Mouse (Mus musculus) neural tube, embryonic 13.5 days (tissue): ENCODE data around the gene Rara. TPM values are rescaled to one million over a fixed set of nuclear protein-coding genes. Genes with fewer than 3 reads are reported as not detected.
A peak's percentile ranks its signal among the peaks of the same experiment; 100 is the strongest.
"Not testable (repeated sequence)": the region's sequence is repeated elsewhere in the genome, so short reads cannot be mapped to it uniquely, and the experiment has no call there.

Experiments
- ATAC-seq: fragments of 200-750 bp; cut with Nextera tagmentation; 2 replicates; pipeline ENCODE4 v1.8.0; 2017; ENCODE audit warnings: low read depth, mild to moderate bottlenecking, moderate TSS enrichment, moderate library complexity
- H3K27ac ChIP-seq: fragments of 300-500 bp; sonication (generic); replicated peaks from 2 replicates; pipeline ENCODE4 v1.5.1; 2015; ENCODE audit warnings: moderate library complexity, mild to moderate bottlenecking, inconsistent platforms
- H3K27me3 ChIP-seq: fragments of 300-500 bp; sonication (generic); 2 replicates; pipeline ENCODE4 v1.6.1; 2015; ENCODE audit warnings: mild to moderate bottlenecking, inconsistent platforms
- H3K36me3 ChIP-seq: fragments of 300-500 bp; sonication (generic); 2 replicates; pipeline ENCODE4 v1.6.1; 2015; ENCODE audit warnings: mild to moderate bottlenecking, inconsistent platforms
- H3K4me1 ChIP-seq: fragments of 300-500 bp; sonication (generic); replicated peaks from 2 replicates; pipeline ENCODE4 v1.6.1; 2015; ENCODE audit warnings: inconsistent platforms
- H3K4me2 ChIP-seq: fragments of 300-500 bp; sonication (generic); 2 replicates; pipeline ENCODE4 v1.6.1; 2015; ENCODE audit warnings: inconsistent platforms, mild to moderate bottlenecking, moderate library complexity
- H3K4me3 ChIP-seq: fragments of 300-500 bp; sonication (generic); 2 replicates; pipeline ENCODE4 v1.5.1; 2015; ENCODE audit warnings: mild to moderate bottlenecking, inconsistent platforms
- H3K9ac ChIP-seq: fragments of 300-500 bp; sonication (generic); 2 replicates; pipeline ENCODE4 v1.6.1; 2015; ENCODE audit warnings: moderate library complexity, mild to moderate bottlenecking, inconsistent platforms
- H3K9me3 ChIP-seq: fragments of 300-500 bp; sonication (generic); 2 replicates; pipeline ENCODE4 v1.6.1; 2016; ENCODE audit warnings: inconsistent platforms
- WGBS: fragments of 180-500 bp; shearing (Covaris S2); methylation state at CpG from one replicate; pipeline ENCODE4 v1.1.7; 2015; 5-methylcytosine and 5-hydroxymethylcytosine counted together
- polyA plus RNA-seq: library from polyadenylated mRNA; unstranded; fragments of >200 nt; fragmentation: Nextera tagmentation; extraction: Ambion mirVana; gene quantifications from 2 replicates; pipeline ENCODE4 v1.2.1, GENCODE M21; 2015

The Rara gene
- polyA plus RNA-seq, 1 experiment from 2014 or later = 24.0 TPM

DNA sequence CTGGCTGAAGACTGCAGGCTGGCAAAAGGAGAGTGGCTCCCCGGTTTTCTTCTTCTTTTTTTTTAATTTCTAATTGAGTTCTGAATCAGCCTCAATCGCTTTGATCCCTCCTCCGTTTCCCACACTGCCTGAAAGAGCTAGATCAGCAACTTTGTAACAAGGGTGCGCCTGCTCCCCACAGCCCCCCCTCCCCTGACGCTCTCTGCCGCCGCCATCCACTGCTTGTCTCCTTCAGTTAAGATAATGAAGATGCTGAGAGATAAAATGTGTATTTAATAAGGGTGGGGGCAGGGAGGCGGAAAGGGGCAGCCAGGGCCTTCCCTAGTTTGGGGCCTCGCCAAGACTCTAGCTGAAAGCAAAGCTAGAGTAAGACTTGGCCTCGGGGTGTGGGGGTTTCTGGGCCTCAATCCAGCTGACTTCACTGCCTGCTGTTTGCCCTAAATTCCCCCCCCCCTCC is 2.3 kb upstream of the Rara start:
- 3% methylated on average over 10 of the region's 10 CpGs for WGBS
- Histone ChIP-seq H3K4me2 (peak overlapping the region; percentile 36), H3K4me3 (no peak overlapping the region), H3K27ac (peak overlapping the region; percentile 88), H3K9me3 (no peaks in the 10 kb centered on the region), H3K4me1 (peaks cover 83% of the 10 kb centered on the region), H3K36me3 (no peaks in the 10 kb centered on the region), H3K9ac (peak overlapping the region; percentile 46), H3K27me3 (no peaks in the 10 kb centered on the region)
- 0 out of 2 replicates have a peak, but pooled peaks have one; percentile 34 for ATAC-seq

DNA sequence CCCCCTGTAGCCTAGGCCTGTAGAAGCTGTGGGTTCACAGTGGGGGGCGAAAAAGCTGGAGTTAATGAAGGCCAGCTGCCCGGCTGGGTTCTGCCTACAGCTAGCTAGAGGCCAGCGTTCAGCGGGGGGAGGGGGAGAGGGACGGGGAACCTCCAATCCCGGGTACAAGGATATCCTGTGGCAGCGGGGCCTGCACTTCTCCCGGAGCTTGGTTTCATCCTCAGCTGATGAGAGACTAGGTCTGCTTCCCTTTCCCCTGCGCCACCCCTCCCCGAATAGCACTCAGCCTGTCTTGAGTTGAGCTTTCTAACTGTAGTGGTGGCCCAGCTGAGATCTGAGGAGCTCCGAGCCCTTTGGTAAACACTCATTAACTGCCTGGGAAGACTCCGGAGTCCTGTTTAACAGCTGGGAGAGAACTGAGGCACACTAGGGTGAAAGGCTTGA is 1.7 kb upstream of the Rara start:
- WGBS = 2% methylated on average over 12 of the region's 12 CpGs
- ATAC-seq = peak; percentile 30; the same call in 1 of the 2 replicates
- H3K4me2 ChIP-seq = peak overlapping the region; percentile 36
- no peaks in the 10 kb centered on the region for H3K36me3 ChIP-seq
- peaks cover 89% of the 10 kb centered on the region for H3K4me1 ChIP-seq
- H3K27me3 ChIP-seq = no peaks in the 10 kb centered on the region
- H3K4me3 ChIP-seq = no peak overlapping the region
- H3K9ac ChIP-seq = peak overlapping the region; percentile 46
- H3K27ac ChIP-seq = peak overlapping the region; percentile 88
- H3K9me3 ChIP-seq = no peaks in the 10 kb centered on the region

DNA sequence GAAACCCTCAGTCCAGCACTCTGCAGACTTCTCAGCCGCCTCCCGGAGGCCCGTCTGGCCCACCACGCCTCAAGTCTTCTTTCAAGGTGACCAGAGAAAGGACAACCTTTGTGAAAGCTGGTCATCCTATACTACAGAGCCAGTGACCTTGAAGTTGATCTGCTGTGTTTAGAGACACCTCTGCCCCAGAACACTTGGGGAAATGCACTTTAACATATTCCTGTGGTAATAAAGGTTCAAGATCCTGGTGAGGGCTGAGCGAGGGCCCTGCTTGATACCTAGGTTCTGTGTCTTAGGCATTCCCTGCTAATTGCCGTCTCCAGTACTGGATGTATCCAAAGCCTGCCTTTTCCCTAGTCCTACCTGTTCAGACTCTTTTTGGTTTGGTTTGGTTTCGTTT is 1.1 kb upstream of the Rara start:
- Histone ChIP-seq H3K36me3 (no peaks in the 10 kb centered on the region), H3K9me3 (no peaks in the 10 kb centered on the region), H3K9ac (0 out of 2 replicates have a peak overlapping the region, but pooled peaks have one; percentile 46), H3K4me1 (peaks cover 96% of the 10 kb centered on the region), H3K4me2 (no peak overlapping the region), H3K27ac (peak overlapping the region; percentile 88), H3K4me3 (no peak overlapping the region), H3K27me3 (no peaks in the 10 kb centered on the region)
- no peak for ATAC-seq
- WGBS = 63% methylated on average over 7 of the region's 7 CpGs

DNA sequence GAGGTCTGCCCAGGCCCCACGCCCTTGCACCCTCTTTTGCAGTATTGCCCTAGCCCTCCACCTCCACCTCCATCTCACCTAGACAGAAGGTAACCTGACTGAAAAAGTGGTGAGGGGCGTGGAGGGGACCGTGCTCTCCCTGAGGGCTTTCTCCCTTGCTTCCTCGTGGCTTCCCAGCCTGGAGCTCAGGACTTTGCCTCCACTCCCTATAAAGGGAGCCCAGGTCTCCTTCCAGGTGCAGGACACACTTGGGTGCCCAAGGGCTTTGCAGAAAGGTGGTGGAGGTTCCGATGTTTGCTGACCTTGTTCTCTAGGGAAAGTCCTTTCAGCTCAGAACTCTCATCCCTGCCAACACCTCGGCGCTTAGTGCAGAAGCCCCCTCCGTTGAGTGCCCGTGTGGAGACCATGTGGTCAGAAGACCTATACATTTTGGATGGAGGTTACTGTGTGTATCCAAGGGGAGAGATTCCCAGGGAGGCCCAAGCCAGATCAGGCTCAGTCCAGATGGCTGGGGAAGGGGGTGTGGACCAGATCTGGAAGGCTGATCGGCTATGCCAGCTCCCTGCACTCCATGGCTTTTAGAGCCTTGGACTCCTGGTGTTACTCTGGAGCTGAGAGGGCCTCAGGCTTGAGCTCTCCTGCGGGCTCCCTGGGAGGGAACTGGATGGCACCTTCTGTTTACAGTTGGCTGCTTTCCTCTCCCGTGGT is 722 bp downstream of the Rara start:
- H3K4me1 ChIP-seq = peaks cover 98% of the 10 kb centered on the region
- 11% methylated on average over 12 of the region's 12 CpGs for WGBS
- no peak for ATAC-seq

GRCm38 (mm10) chr11:98929503-98929902 is 1.9 kb downstream of the Rara start:
- Histone ChIP-seq H3K9me3 (no peaks in the 10 kb centered on the region), H3K9ac (peak overlapping the region; percentile 79), H3K27ac (peak overlapping the region; percentile 79), H3K4me2 (peak overlapping the region; percentile 76), H3K4me3 (peak overlapping the region; percentile 55), H3K4me1 (peaks cover 90% of the 10 kb centered on the region), H3K36me3 (no peaks in the 10 kb centered on the region), H3K27me3 (no peaks in the 10 kb centered on the region)
- WGBS = 7% methylated on average over 9 of the region's 9 CpGs
- ATAC-seq = no peak

More for the DNA sequence above, 722 bp downstream of the Rara start:
- no peaks in the 10 kb centered on the region for H3K36me3 ChIP-seq
- H3K9ac ChIP-seq = peak overlapping the region; percentile 79
- peak overlapping the region; percentile 55 for H3K4me3 ChIP-seq
- peak overlapping the region; percentile 79 for H3K27ac ChIP-seq
- H3K4me2 ChIP-seq = peak overlapping the region; percentile 76
- H3K27me3 ChIP-seq = no peaks in the 10 kb centered on the region
- no peaks in the 10 kb centered on the region for H3K9me3 ChIP-seq

- peak overlapping the region; percentile 76 for H3K4me2 ChIP-seq
- peak overlapping the region; percentile 79 for H3K27ac ChIP-seq
- H3K4me3 ChIP-seq = peak overlapping the region; percentile 55; the same call in 1 of the 2 replicates
- H3K4me1 ChIP-seq = peaks cover 84% of the 10 kb centered on the region
- H3K36me3 ChIP-seq = no peaks in the 10 kb centered on the region
- H3K27me3 ChIP-seq = no peaks in the 10 kb centered on the region
- no peak for ATAC-seq
- WGBS = 45% methylated on average over 7 of the region's 7 CpGs
- H3K9ac ChIP-seq = peak overlapping the region; percentile 79
- no peaks in the 10 kb centered on the region for H3K9me3 ChIP-seq
Measured at GRCm38 (mm10) chr11:98930127-98930601, 2.5 kb downstream of the Rara start.

- H3K4me3 ChIP-seq = no peak overlapping the region
- no peaks in the 10 kb centered on the region for H3K36me3 ChIP-seq
- H3K9me3 ChIP-seq = no peaks in the 10 kb centered on the region
- H3K27ac ChIP-seq = peak overlapping the region; percentile 79
- WGBS = 35% methylated on average over 10 of the region's 10 CpGs
- peaks cover 78% of the 10 kb centered on the region for H3K4me1 ChIP-seq
- H3K4me2 ChIP-seq = peak overlapping the region; percentile 76; the same call in 1 of the 2 replicates
- no peak for ATAC-seq
- H3K27me3 ChIP-seq = no peaks in the 10 kb centered on the region
- peak overlapping the region; percentile 79 for H3K9ac ChIP-seq
Measured at GRCm38 (mm10) chr11:98930773-98931512, 3.3 kb downstream of the Rara start.

- Histone ChIP-seq H3K27ac (peak overlapping the region; percentile 79), H3K4me3 (no peak overlapping the region), H3K27me3 (no peaks in the 10 kb centered on the region), H3K4me2 (peak overlapping the region; percentile 76), H3K9ac (peak overlapping the region; percentile 79; the same call in 1 of the 2 replicates), H3K4me1 (peaks cover 78% of the 10 kb centered on the region), H3K36me3 (no peaks in the 10 kb centered on the region), H3K9me3 (no peaks in the 10 kb centered on the region)
- 19% methylated on average over 7 of the region's 7 CpGs for WGBS
- ATAC-seq = 0 out of 2 replicates have a peak, but pooled peaks have one; percentile 0
Measured at GRCm38 (mm10) chr11:98931513-98932292, 4.1 kb downstream of the Rara start.

DNA sequence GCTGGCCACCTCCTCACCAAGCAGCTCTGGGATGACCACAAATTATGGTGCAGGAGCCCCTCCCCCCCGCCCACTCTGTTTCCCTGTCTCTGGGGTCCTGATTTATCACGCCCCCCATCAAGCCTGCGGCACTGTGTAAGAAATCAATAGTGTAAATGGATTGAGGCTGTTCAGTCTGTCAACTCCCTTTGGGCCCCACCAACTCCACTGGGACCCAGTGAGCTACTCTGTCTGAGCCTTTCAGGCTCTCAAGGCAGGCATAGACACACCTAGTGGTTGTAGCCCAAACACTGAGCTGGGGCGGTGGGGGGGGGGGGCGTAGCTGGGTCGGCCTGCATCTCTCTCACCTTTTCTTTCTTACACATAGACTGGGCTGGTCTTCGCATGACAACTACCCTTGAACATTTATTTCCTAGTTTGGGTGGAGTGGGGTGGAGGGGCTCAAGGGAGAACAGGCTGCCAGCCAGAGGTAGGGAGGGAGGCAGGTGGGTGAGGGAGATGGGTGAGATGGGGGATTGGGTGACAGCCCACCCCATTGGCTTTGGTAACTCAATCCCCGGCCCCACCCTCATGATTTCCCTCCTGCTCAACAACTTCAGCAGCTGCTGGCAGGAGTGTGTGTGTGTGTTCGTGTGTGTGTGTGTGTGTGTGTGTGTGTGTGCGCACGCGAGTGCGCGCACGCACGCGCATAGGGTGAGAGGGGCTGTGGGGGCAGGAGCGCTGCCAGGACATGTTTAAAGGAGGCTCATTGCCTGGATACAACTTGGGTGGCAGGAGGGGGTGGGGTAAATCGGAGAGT is 4.9 kb downstream of the Rara start:
- H3K9ac ChIP-seq = peak overlapping the region; percentile 14; the same call in 1 of the 2 replicates
- peaks cover 76% of the 10 kb centered on the region for H3K4me1 ChIP-seq
- 19% methylated on average over 19 of the region's 19 CpGs for WGBS
- no peaks in the 10 kb centered on the region for H3K9me3 ChIP-seq
- no peaks in the 10 kb centered on the region for H3K36me3 ChIP-seq
- H3K27ac ChIP-seq = peak overlapping the region; percentile 79
- peak; percentile 17; the same call in 1 of the 2 replicates for ATAC-seq
- no peak overlapping the region for H3K4me3 ChIP-seq
- H3K4me2 ChIP-seq = peak overlapping the region; percentile 76
- H3K27me3 ChIP-seq = no peaks in the 10 kb centered on the region

DNA sequence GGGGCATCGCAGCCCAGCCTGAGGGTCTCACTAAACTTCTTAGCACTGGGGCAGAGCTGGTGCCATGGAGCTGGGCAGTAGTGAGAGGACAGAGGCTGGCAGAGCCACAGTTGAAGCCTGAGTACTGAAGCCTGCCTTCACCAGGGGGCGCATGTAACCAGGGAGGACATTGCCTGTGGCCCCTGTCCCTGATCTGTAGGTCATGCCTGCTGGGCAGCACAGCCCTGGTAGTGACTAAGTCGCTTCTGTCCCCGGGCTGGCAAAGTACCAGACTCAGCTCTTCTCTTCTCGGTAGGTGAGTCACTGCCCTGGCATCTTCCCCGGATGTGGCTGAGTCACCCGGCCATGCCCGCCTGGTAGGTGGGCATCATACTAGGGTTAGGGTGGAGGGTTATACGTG is 5.5 kb downstream of the Rara start:
- Histone ChIP-seq H3K27ac (peak overlapping the region; percentile 79), H3K9ac (peak overlapping the region; percentile 14; the same call in 1 of the 2 replicates), H3K27me3 (no peaks in the 10 kb centered on the region), H3K4me2 (peak overlapping the region; percentile 76), H3K4me1 (peaks cover 76% of the 10 kb centered on the region), H3K4me3 (no peak overlapping the region), H3K9me3 (no peaks in the 10 kb centered on the region), H3K36me3 (no peaks in the 10 kb centered on the region)
- ATAC-seq = no peak
- 36% methylated on average over 9 of the region's 9 CpGs for WGBS

- H3K4me3 ChIP-seq, H3K9me3 ChIP-seq, H3K4me2 ChIP-seq, H3K36me3 ChIP-seq, H3K27me3 ChIP-seq, H3K9ac ChIP-seq, ATAC-seq, H3K27ac ChIP-seq: not testable (repeated sequence)
- WGBS = 72% methylated on average over 2 of the region's 2 CpGs
- H3K4me1 ChIP-seq = peaks cover 76% of the 10 kb centered on the region
Measured at GRCm38 (mm10) chr11:98933847-98934246, 6.2 kb downstream of the Rara start.
